Mouse (Mus musculus) cerebellum, adult 2 months (tissue): ENCODE measurements around the gene Spo11.

Experiments
- CTCF ChIP-seq: fragments of 200-500 bp; IDR thresholded peaks from 2 replicates; pipeline ENCODE4 v1.5.1; 2011; ENCODE audit warnings: low read depth, mild to moderate bottlenecking, control low read depth, low read length, moderate library complexity, borderline replicate concordance; ENCODE audit not compliant: insufficient read depth
- POLR2A ChIP-seq: fragments of 200-500 bp; IDR thresholded peaks from 2 replicates; pipeline ENCODE4 v1.6.1; 2011; ENCODE audit warnings: low read length, control low read depth, borderline replicate concordance; ENCODE audit not compliant: insufficient read depth

DNA sequence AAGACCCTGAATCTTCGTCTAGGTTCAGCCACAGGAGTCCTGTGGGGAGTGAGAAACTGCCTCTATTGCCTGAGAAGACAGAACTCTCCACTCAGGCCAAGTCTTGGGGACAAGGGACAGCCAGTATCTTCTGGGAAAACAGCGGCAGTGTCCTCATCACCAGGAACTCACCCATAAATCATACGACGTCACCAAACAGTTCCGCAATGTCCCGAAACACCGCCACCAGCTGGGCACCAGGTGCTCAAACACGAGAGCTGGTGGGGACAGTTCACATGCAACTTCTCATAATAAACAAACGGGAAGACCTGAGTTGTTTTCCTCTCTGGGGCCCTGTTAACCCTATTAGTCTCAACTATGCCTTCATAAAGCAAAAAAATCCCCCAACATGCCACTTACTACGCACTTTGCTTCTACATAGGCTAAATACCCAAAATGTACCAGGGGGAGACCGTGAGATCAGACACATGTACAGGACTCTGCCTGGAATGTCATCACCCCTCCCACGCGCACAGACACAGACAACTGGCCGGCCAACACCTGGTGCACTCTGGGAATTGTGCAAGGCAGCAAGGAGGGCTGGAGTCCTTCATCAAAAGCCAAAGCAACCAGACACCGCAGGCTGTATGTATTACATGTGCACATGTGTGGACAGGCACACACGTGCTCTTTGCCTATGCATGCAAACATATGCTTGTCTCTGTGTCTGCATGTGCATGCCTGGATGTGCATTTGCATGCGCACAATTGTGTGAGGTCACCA, 46.2 kb upstream of the Spo11 start:
- no peak for TF ChIP-seq CTCF
- no peak for TF ChIP-seq POLR2A
